Mouse (Mus musculus): ENCODE data around the gene Hmgn3. TPM values are rescaled to one million over a fixed set of nuclear protein-coding genes. Genes with fewer than 3 reads are reported as not detected.

Hmgn3 gene
- 145 and 160 TPM in 2 replicates for polyA plus RNA-seq (2015; fragmentation: Nextera tagmentation; extraction: Ambion mirVana)

GRCm38 (mm10) chr9:83146446-83147188, at the start of gene Hmgn3:
Hmgn3 (minus strand) TSS chr9:83146685.
- H3K9ac ChIP-seq (ENCODE audit: low read depth, low read length) = peak within 1 kb of the TSS; percentile 69
- H3K4me1 ChIP-seq (replicated peaks; ENCODE audit: insufficient read depth, low read length) = no peaks in the 10 kb centered on the region; the same call in 1 of the 2 replicates
- ATAC-seq (replicated peaks; ENCODE audit: low FRiP score, low read depth) (peak; percentile 95), DNase-seq (ENCODE audit: low spot score) (peak; percentile 96)
- no peaks in the 10 kb centered on the region for H3K36me3 ChIP-seq (ENCODE audit: insufficient read depth, low read length)
- H3K27ac ChIP-seq = peak within 1 kb of the TSS; percentile 39; the same call in 1 of the 2 replicates
- H3K9me3 ChIP-seq (replicated peaks; ENCODE audit: low read length) = no peaks in the 10 kb centered on the region
- peak within 1 kb of the TSS; percentile 61 for H3K4me3 ChIP-seq (replicated peaks; ENCODE audit: low read depth, low read length)
- WGBS = 9% methylated on average over 28 of the region's 28 CpGs
- peak within 1 kb of the TSS; percentile 97 for H3K4me2 ChIP-seq (ENCODE audit: low read length)
- TF ChIP-seq CTCF (IDR thresholded peaks at IDR 0.05; ENCODE audit: low read depth) = no peak
- no peaks in the 10 kb centered on the region for H3K27me3 ChIP-seq (ENCODE audit: insufficient read depth, low read length)

- Histone ChIP-seq H3K27ac (no peak overlapping the region), H3K4me3 (replicated peaks; ENCODE audit: low read depth, low read length) (no peak overlapping the region), H3K27me3 (ENCODE audit: insufficient read depth, low read length) (no peaks in the 10 kb centered on the region), H3K9me3 (replicated peaks; ENCODE audit: low read length) (no peaks in the 10 kb centered on the region), H3K9ac (ENCODE audit: low read depth, low read length) (no peak overlapping the region), H3K36me3 (ENCODE audit: insufficient read depth, low read length) (no peaks in the 10 kb centered on the region), H3K4me1 (replicated peaks; ENCODE audit: insufficient read depth, low read length) (0 out of 2 replicates have a peak, but pooled peaks cover 4% of the 10 kb centered on the region), H3K4me2 (ENCODE audit: low read length) (no peak overlapping the region)
- whole genome bisulfite sequencing = 79% methylated on average over 10 of the region's 10 CpGs
- ATAC-seq (replicated peaks; ENCODE audit: low FRiP score, low read depth) (no peak), DNase-seq (ENCODE audit: low spot score) (no peak)
- TF ChIP-seq CTCF (IDR thresholded peaks at IDR 0.05; ENCODE audit: low read depth) = no peak
These were observed 49.3 kb upstream of the Hmgn3 start for GRCm38 (mm10) chr9:83195765-83196164.

- no peak for ATAC-seq (replicated peaks; ENCODE audit: low FRiP score, low read depth)
- Histone ChIP-seq H3K9me3 (replicated peaks; ENCODE audit: low read length) (no peaks in the 10 kb centered on the region), H3K9ac (ENCODE audit: low read depth, low read length) (no peak overlapping the region), H3K4me3 (replicated peaks; ENCODE audit: low read depth, low read length) (no peak overlapping the region), H3K27me3 (ENCODE audit: insufficient read depth, low read length) (no peaks in the 10 kb centered on the region), H3K4me1 (replicated peaks; ENCODE audit: insufficient read depth, low read length) (0 out of 2 replicates have a peak, but pooled peaks cover 4% of the 10 kb centered on the region), H3K4me2 (ENCODE audit: low read length) (no peak overlapping the region), H3K27ac (no peak overlapping the region), H3K36me3 (ENCODE audit: insufficient read depth, low read length) (no peaks in the 10 kb centered on the region)
- no peak for TF ChIP-seq CTCF (IDR thresholded peaks at IDR 0.05; ENCODE audit: low read depth)
- 32% methylated on average over 6 of the region's 6 CpGs for WGBS
- DNase-seq (ENCODE audit: low spot score) = peak; percentile 44
These were observed 48.5 kb upstream of the Hmgn3 start for GRCm38 (mm10) chr9:83195007-83195406.

GRCm38 (mm10) chr9:83187752-83188151, 41.3 kb upstream of the Hmgn3 start:
- ATAC-seq (replicated peaks; ENCODE audit: low FRiP score, low read depth) (no peak), DNase-seq (ENCODE audit: low spot score) (no peak)
- no peak overlapping the region for H3K9ac ChIP-seq (ENCODE audit: low read depth, low read length)
- no peaks in the 10 kb centered on the region for H3K36me3 ChIP-seq (ENCODE audit: insufficient read depth, low read length)
- H3K27ac ChIP-seq = no peak overlapping the region
- WGBS = 74% methylated on average over 2 of the region's 2 CpGs
- no peak overlapping the region for H3K4me3 ChIP-seq (replicated peaks; ENCODE audit: low read depth, low read length)
- TF ChIP-seq CTCF (IDR thresholded peaks at IDR 0.05; ENCODE audit: low read depth) = no peak
- no peaks in the 10 kb centered on the region for H3K4me1 ChIP-seq (replicated peaks; ENCODE audit: insufficient read depth, low read length)
- H3K27me3 ChIP-seq (ENCODE audit: insufficient read depth, low read length) = no peaks in the 10 kb centered on the region
- H3K4me2 ChIP-seq (ENCODE audit: low read length) = no peak overlapping the region
- H3K9me3 ChIP-seq (replicated peaks; ENCODE audit: low read length) = no peaks in the 10 kb centered on the region

- peak overlapping the region; percentile 69 for H3K9ac ChIP-seq (ENCODE audit: low read depth, low read length)
- H3K9me3 ChIP-seq (replicated peaks; ENCODE audit: low read length) = no peaks in the 10 kb centered on the region
- no peaks in the 10 kb centered on the region for H3K27me3 ChIP-seq (ENCODE audit: insufficient read depth, low read length)
- no peak for TF ChIP-seq CTCF (IDR thresholded peaks at IDR 0.05; ENCODE audit: low read depth)
- peak; percentile 86 for ATAC-seq (replicated peaks; ENCODE audit: low FRiP score, low read depth)
- WGBS = 3% methylated on average over 53 of the region's 53 CpGs
- peak overlapping the region; percentile 39; the same call in 1 of the 2 replicates for H3K27ac ChIP-seq
- H3K4me2 ChIP-seq (ENCODE audit: low read length) = peak overlapping the region; percentile 97
- H3K36me3 ChIP-seq (ENCODE audit: insufficient read depth, low read length) = no peaks in the 10 kb centered on the region; the same call in 1 of the 2 replicates
- peak; percentile 71 for DNase-seq (ENCODE audit: low spot score)
- no peaks in the 10 kb centered on the region; the same call in 1 of the 2 replicates for H3K4me1 ChIP-seq (replicated peaks; ENCODE audit: insufficient read depth, low read length)
- peak overlapping the region; percentile 61 for H3K4me3 ChIP-seq (replicated peaks; ENCODE audit: low read depth, low read length)
These were observed 667 bp downstream of the Hmgn3 start for GRCm38 (mm10) chr9:83145591-83146445.

- Histone ChIP-seq H3K4me2 (ENCODE audit: low read length) (no peak overlapping the region), H3K27me3 (ENCODE audit: insufficient read depth, low read length) (no peaks in the 10 kb centered on the region), H3K9me3 (replicated peaks; ENCODE audit: low read length) (no peaks in the 10 kb centered on the region), H3K36me3 (ENCODE audit: insufficient read depth, low read length) (no peaks in the 10 kb centered on the region), H3K9ac (ENCODE audit: low read depth, low read length) (no peak overlapping the region), H3K4me1 (replicated peaks; ENCODE audit: insufficient read depth, low read length) (no peaks in the 10 kb centered on the region), H3K4me3 (replicated peaks; ENCODE audit: low read depth, low read length) (no peak overlapping the region), H3K27ac (no peak overlapping the region)
- 93% methylated on average over 4 of the region's 4 CpGs for WGBS
- no peak for TF ChIP-seq CTCF (IDR thresholded peaks at IDR 0.05; ENCODE audit: low read depth)
- DNase-seq (ENCODE audit: low spot score) (no peak), ATAC-seq (replicated peaks; ENCODE audit: low FRiP score, low read depth) (no peak)
These were observed 16.7 kb downstream of the Hmgn3 start for GRCm38 (mm10) chr9:83129831-83130230.
